In the genomic region with DNA sequence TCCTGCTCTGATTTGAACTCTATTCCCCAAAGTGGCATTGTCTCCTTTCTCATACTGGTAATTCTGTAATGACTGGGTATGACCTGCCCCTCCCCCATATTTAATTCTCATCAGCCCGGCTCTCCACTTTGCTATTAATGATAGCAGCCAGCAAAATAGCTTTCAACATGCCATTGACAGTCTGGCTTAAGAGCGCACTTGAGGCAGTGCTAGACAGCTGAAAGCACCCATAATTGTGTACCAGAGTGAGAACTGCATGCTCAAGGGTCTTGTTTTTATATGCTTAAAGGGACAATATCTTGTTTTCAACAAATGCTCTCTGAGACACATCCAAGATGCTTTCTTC, we compare ENCODE assay signal across 11 mouse cellular contexts. TPM values are rescaled to one million over a fixed set of nuclear protein-coding genes. Genes with fewer than 3 reads are reported as not detected.
DNase-seq lines count a peak whose midpoint lies in the region; ATAC-seq lines count a peak whose summit lies in the region.
"Had no signal": no experiment of that assay in that cellular context is flagged by ENCODE, and none has a peak within 500 bp of the region (broad histone marks: within the 10 kb centered on the region; RNA-seq: fewer than 3 reads in every experiment).

No protein-coding gene starts in this region.

- no peaks in the 10 kb centered on the region for H3K36me3 ChIP-seq in heart, embryonic 15.5 days
- peaks cover 34% of the 10 kb centered on the region for H3K36me3 ChIP-seq in neural tube, embryonic 12.5 days

- peaks cover 91% of the 10 kb centered on the region for H3K27me3 ChIP-seq in heart, embryonic 15.5 days
- H3K27me3 ChIP-seq in neural tube, embryonic 12.5 days (replicated peaks), result 0 out of 2 replicates have a peak, but pooled peaks cover 8% of the 10 kb centered on the region

- H3K9ac ChIP-seq in heart, embryonic 15.5 days, result no peak overlapping the region
- peak overlapping the region; percentile 18; the same call in 1 of the 2 replicates for H3K9ac ChIP-seq in neural tube, embryonic 12.5 days

- ATAC-seq in heart, embryonic 15.5 days (replicated peaks; ENCODE audit: insufficient number of reproducible peaks, insufficient read depth, low FRiP score, low read depth), result peak; percentile 67; the same call in 1 of the 2 replicates
- ATAC-seq in neural tube, embryonic 12.5 days (ENCODE audit: low FRiP score, low read depth), result no peak

- no peak for DNase-seq in heart, postnatal 25 days (ENCODE audit: low spot score)
- DNase-seq in neural tube, embryonic 10.5 days (ENCODE audit: extremely low spot score, low spot score), result no peak
- peak; percentile 53 for DNase-seq in lung, postnatal 25 days (ENCODE audit: low spot score)
- no peak for DNase-seq in frontal cortex, postnatal 10 days (ENCODE audit: low spot score in 2 of 2)
- DNase-seq in layer of hippocampus, postnatal 10 days (ENCODE audit: low spot score in 2 of 2), result no peak
- DNase-seq in gastrocnemius, postnatal 14 days, result no peak
- DNase-seq: cerebellum, postnatal 36 days; gastrocnemius, postnatal 10 days; kidney, adult 8-10 months had no signal

- intact Hi-C loops in heart, postnatal 25 days (cut with DNase I), result no loop called here
- intact Hi-C loops in gastrocnemius, postnatal 14 days (cut with DNase I; ENCODE audit: low total_unique reads), result no loop called here

- peak overlapping the region; percentile 41; the same call in 1 of the 2 replicates for H3K4me2 ChIP-seq in heart, embryonic 15.5 days
- peak overlapping the region; percentile 93 for H3K4me2 ChIP-seq in neural tube, embryonic 12.5 days (replicated peaks)

- no peak overlapping the region for H3K4me3 ChIP-seq in heart, embryonic 15.5 days
- no peak overlapping the region for H3K4me3 ChIP-seq in neural tube, embryonic 12.5 days

- no peaks in the 10 kb centered on the region for H3K9me3 ChIP-seq in heart, embryonic 15.5 days (replicated peaks)
- no peaks in the 10 kb centered on the region for H3K9me3 ChIP-seq in neural tube, embryonic 12.5 days

- peak overlapping the region; percentile 47; the same call in 1 of the 2 replicates for H3K27ac ChIP-seq in heart, embryonic 15.5 days
- H3K27ac ChIP-seq in neural tube, embryonic 12.5 days, result no peak overlapping the region

- H3K4me1 ChIP-seq in heart, embryonic 15.5 days (replicated peaks), result peaks cover 74% of the 10 kb centered on the region
- H3K4me1 ChIP-seq in neural tube, embryonic 12.5 days, result peaks cover 100% of the 10 kb centered on the region

- WGBS in heart, embryonic 15.5 days, result 35% methylated on average over 2 of the region's 2 CpGs
- 57% methylated on average over 2 of the region's 2 CpGs for WGBS in neural tube, embryonic 12.5 days

RNA-seq across cellular contexts. Expression of gene Tle3, which starts 8.9 kb away (rescaled TPM):
- polyA plus RNA-seq in heart, embryonic 15.5 days (2015; fragmentation: Nextera tagmentation; extraction: Ambion mirVana), result 7.3 and 14.3 TPM in 2 replicates
- total RNA-seq in heart, postnatal 25 days (2021), result 10 to 100 TPM; 15.5 to 17.4 TPM
- polyA plus RNA-seq in neural tube, embryonic 12.5 days (2016; fragmentation: Nextera tagmentation; extraction: Ambion mirVana), result 55.5 and 58.7 TPM in 2 replicates
- 10 to 100 TPM; 63.2 to 72.5 TPM for total RNA-seq in layer of hippocampus, postnatal 10 days (2021)
- total RNA-seq in gastrocnemius, postnatal 14 days (2021), result 10 to 100 TPM; 12.5 to 14.2 TPM
